Mouse (Mus musculus): Measurements from ENCODE around the gene Angpt4.
A peak's percentile ranks its signal among the peaks of the same experiment; 100 is the strongest.

Gene Angpt4

GRCm38 (mm10) chr2:151916061-151916831 lies 5.2 kb downstream of the Angpt4 start:
- no peak for DNase-seq

GRCm38 (mm10) chr2:151919140-151919539 lies 8.1 kb downstream of the Angpt4 start:
- no peak for DNase-seq

- DNase-seq: no peak
Measured at GRCm38 (mm10) chr2:151921068-151921467, 10.1 kb downstream of the Angpt4 start.

- no peak for DNase-seq
Measured at GRCm38 (mm10) chr2:151921596-151921995, 10.6 kb downstream of the Angpt4 start.

- DNase-seq: no peak
Measured at GRCm38 (mm10) chr2:151924276-151924675, 13.3 kb downstream of the Angpt4 start.

- DNase-seq: no peak
Measured at GRCm38 (mm10) chr2:151925715-151926114, 14.7 kb downstream of the Angpt4 start.

GRCm38 (mm10) chr2:151927103-151927502 lies 16.1 kb downstream of the Angpt4 start:
- no peak for DNase-seq

GRCm38 (mm10) chr2:151930389-151931074 lies 19.5 kb downstream of the Angpt4 start:
- peak; percentile 63 for DNase-seq

GRCm38 (mm10) chr2:151937893-151938292 lies 26.9 kb downstream of the Angpt4 start:
- no peak for DNase-seq

- DNase-seq: no peak
Measured at GRCm38 (mm10) chr2:151938780-151939200, 27.8 kb downstream of the Angpt4 start.

GRCm38 (mm10) chr2:151939651-151940420 lies 28.8 kb downstream of the Angpt4 start:
- DNase-seq: no peak

- DNase-seq: no peak
Measured at GRCm38 (mm10) chr2:151941269-151941668, 30.3 kb downstream of the Angpt4 start.

- DNase-seq: no peak
Measured at GRCm38 (mm10) chr2:151944106-151944505, 33.1 kb downstream of the Angpt4 start.

- DNase-seq: no peak
Measured at GRCm38 (mm10) chr2:151947617-151948016, 36.6 kb downstream of the Angpt4 start.

- no peak for DNase-seq
Measured at GRCm38 (mm10) chr2:151948311-151948710, 37.3 kb downstream of the Angpt4 start.

- no peak for DNase-seq
Measured at GRCm38 (mm10) chr2:151949082-151949774, 38.2 kb downstream of the Angpt4 start.

GRCm38 (mm10) chr2:151953665-151954064 lies 42.7 kb downstream of the Angpt4 start:
- DNase-seq: no peak

- no peak for DNase-seq
Measured at GRCm38 (mm10) chr2:151956500-151957137, 45.6 kb downstream of the Angpt4 start.

- DNase-seq: no peak
Measured at GRCm38 (mm10) chr2:151959274-151959673, 48.3 kb downstream of the Angpt4 start.

- no peak for DNase-seq
Measured at GRCm38 (mm10) chr2:151961284-151962196, 50.5 kb downstream of the Angpt4 start.

- DNase-seq: peak; percentile 87
Measured at GRCm38 (mm10) chr2:151962474-151962873, 51.5 kb downstream of the Angpt4 start.
